Mouse (Mus musculus): ENCODE measurements at regions not wholly inside any gene's neighbourhood (a gene's known extent, or its start where the extent isn't known, plus 50 kb on each side); places are given as distances from the start of the nearest gene placed in this dataset.

DNA sequence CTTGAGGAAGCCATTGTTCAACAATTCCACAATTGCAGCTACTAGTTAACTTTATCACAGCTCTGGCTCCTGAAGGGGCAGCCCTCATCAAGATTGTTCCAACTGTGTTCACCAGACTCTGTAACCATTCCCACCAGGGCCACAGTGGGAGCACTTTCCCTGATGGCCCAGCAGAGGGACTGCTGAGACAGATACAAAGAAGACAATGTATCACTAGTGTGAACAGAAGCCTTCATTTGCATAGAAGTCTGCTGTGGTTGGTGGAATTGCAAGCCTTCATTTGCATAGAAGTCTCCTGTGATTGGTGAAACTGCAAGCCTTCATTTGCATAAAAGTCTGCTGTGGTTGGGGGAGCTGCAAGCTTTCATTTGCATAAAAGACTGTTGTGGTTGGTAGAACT, 73.0 kb upstream of the A430005L14Rik start:
- H3K27ac ChIP-seq = no peak overlapping the region
- TF ChIP-seq EP300 (IDR thresholded peaks at IDR 0.05; ENCODE audit: insufficient read depth, low read depth, low read length) = no peak
- no peak for TF ChIP-seq POLR2A (IDR thresholded peaks at IDR 0.05; ENCODE audit: insufficient read depth, low read depth, low read length)
- no peak for TF ChIP-seq CTCF (IDR thresholded peaks at IDR 0.05)
- intact Hi-C loops (cut with DNase I) = no loop called here
- no peak for DNase-seq
- no peaks in the 10 kb centered on the region for H3K36me3 ChIP-seq (ENCODE audit: control insufficient read depth, insufficient read depth, low read length)
- no peaks in the 10 kb centered on the region for H3K27me3 ChIP-seq (ENCODE audit: control insufficient read depth, insufficient read depth, low read length)
- H3K4me3 ChIP-seq = no peak overlapping the region
- no peaks in the 10 kb centered on the region for H3K79me2 ChIP-seq (replicated peaks; ENCODE audit: control insufficient read depth, insufficient read depth, low read length)
- no peak overlapping the region for H3K9ac ChIP-seq (ENCODE audit: low read depth, low read length)
- H3K4me1 ChIP-seq (ENCODE audit: control insufficient read depth, insufficient read depth, low read length) = no peaks in the 10 kb centered on the region

DNA sequence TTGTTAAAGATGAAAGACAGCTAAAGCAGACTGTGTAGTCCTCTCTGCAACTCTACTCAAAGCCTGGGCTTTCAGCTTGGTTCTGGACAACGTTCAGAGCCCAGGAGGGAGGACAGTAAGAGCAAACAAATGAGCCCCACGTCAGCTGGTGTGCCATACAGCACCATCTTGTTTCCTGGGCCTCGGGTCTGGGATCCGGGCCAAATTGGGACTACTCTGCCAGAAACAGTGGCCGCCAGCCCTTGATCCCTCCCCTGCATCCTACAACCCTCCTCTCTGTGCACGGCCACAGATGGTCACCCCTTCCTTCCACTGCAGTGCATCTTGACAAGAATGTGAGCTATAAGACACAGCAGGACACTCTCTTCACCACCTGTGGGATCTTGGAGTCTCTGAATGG, 71.2 kb upstream of the A430005L14Rik start:
- Histone ChIP-seq H3K4me3 (no peak overlapping the region), H3K79me2 (replicated peaks; ENCODE audit: control insufficient read depth, insufficient read depth, low read length) (no peaks in the 10 kb centered on the region), H3K9ac (ENCODE audit: low read depth, low read length) (no peak overlapping the region), H3K36me3 (ENCODE audit: control insufficient read depth, insufficient read depth, low read length) (no peaks in the 10 kb centered on the region), H3K27me3 (ENCODE audit: control insufficient read depth, insufficient read depth, low read length) (no peaks in the 10 kb centered on the region), H3K27ac (no peak overlapping the region), H3K4me1 (ENCODE audit: control insufficient read depth, insufficient read depth, low read length) (no peaks in the 10 kb centered on the region; the same call in 1 of the 2 replicates)
- intact Hi-C loops (cut with DNase I) = no loop called here
- TF ChIP-seq POLR2A (IDR thresholded peaks at IDR 0.05; ENCODE audit: insufficient read depth, low read depth, low read length) = no peak
- TF ChIP-seq EP300 (IDR thresholded peaks at IDR 0.05; ENCODE audit: insufficient read depth, low read depth, low read length) = no peak
- no peak for TF ChIP-seq CTCF (IDR thresholded peaks at IDR 0.05)
- 62% methylated on average over 6 of the region's 6 CpGs for WGBS
- no peak for DNase-seq

DNA sequence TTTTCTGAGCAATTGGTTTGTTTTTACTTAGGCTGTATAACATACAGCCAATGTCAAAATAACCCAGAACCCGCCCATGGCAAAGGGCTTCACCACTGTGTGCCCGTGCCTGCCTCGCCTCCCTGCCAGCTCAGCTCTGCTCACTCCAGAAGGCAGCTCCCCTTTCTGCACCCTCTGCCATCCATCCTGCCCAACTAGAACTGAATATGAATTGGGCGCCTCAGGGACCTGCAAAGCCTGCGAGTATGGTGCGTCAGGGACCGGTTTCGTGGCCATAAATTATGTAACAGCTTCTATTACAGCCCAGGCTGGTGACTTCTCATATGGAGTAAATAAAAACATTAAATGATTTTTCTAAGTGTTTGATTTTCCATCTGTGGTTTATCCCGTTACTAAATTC, 66.9 kb upstream of the A430005L14Rik start:
- TF ChIP-seq POLR2A (IDR thresholded peaks at IDR 0.05; ENCODE audit: insufficient read depth, low read depth, low read length) (no peak), CTCF (IDR thresholded peaks at IDR 0.05) (no peak), EP300 (IDR thresholded peaks at IDR 0.05; ENCODE audit: insufficient read depth, low read depth, low read length) (no peak)
- intact Hi-C loops (cut with DNase I) = no loop called here
- Histone ChIP-seq H3K4me1 (ENCODE audit: control insufficient read depth, insufficient read depth, low read length) (no peaks in the 10 kb centered on the region; the same call in 1 of the 2 replicates), H3K9ac (ENCODE audit: low read depth, low read length) (no peak overlapping the region), H3K79me2 (replicated peaks; ENCODE audit: control insufficient read depth, insufficient read depth, low read length) (no peaks in the 10 kb centered on the region), H3K36me3 (ENCODE audit: control insufficient read depth, insufficient read depth, low read length) (no peaks in the 10 kb centered on the region), H3K27me3 (ENCODE audit: control insufficient read depth, insufficient read depth, low read length) (no peaks in the 10 kb centered on the region), H3K4me3 (no peak overlapping the region), H3K27ac (no peak overlapping the region)
- no peak for DNase-seq
- WGBS = 68% methylated on average over 9 of the region's 9 CpGs

DNA sequence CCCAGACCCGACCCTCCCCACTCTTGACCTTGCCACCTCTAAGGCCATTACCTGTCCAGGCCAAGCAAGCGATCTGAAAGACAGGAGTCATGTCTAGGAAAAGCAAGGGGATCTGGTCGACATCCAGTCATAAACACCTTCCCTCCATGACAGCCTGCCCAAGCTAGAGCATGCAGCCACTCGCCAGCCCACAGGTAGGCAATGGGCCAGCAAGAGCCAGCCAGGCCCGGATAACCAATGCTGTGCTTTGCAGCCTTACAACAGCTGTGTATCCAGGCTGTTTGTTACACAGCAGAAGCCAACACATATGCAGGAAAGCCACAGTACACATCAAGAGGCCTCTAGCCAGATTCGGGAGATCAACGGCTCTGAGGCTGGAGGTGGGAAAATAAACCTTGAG, 57.3 kb upstream of the A430005L14Rik start:
- no peak for TF ChIP-seq CTCF (IDR thresholded peaks at IDR 0.05)
- no peak for TF ChIP-seq EP300 (IDR thresholded peaks at IDR 0.05; ENCODE audit: insufficient read depth, low read depth, low read length)
- TF ChIP-seq POLR2A (IDR thresholded peaks at IDR 0.05; ENCODE audit: insufficient read depth, low read depth, low read length) = no peak
- Histone ChIP-seq H3K9ac (ENCODE audit: low read depth, low read length) (no peak overlapping the region), H3K4me3 (no peak overlapping the region), H3K27me3 (ENCODE audit: control insufficient read depth, insufficient read depth, low read length) (no peaks in the 10 kb centered on the region), H3K79me2 (replicated peaks; ENCODE audit: control insufficient read depth, insufficient read depth, low read length) (no peaks in the 10 kb centered on the region), H3K4me1 (ENCODE audit: control insufficient read depth, insufficient read depth, low read length) (no peaks in the 10 kb centered on the region), H3K27ac (no peak overlapping the region), H3K36me3 (ENCODE audit: control insufficient read depth, insufficient read depth, low read length) (no peaks in the 10 kb centered on the region)
- 65% methylated on average over 7 of the region's 7 CpGs for WGBS
- intact Hi-C loops (cut with DNase I) = no loop called here
- no peak for DNase-seq

DNA sequence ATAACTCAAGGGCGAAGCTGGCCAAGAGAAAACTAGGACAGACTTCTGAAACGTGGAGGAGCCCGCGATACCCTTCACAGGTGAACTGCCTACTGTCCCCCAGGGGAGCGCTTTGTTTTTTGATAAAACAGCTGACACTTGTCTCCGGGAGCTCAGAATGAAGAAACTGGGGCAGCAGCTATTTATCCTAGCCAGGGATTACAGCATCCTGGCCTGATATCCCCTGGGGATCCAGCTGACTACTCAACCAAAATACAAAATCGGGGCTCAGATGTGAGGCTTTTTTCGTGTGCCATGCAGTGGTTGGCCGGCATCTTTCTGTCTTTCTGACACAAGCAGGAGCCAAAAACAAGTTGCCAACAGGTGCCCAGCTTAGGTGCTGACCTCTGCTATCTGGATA, 52.0 kb upstream of the A430005L14Rik start:
- Histone ChIP-seq H3K79me2 (replicated peaks; ENCODE audit: control insufficient read depth, insufficient read depth, low read length) (no peaks in the 10 kb centered on the region), H3K27ac (no peak overlapping the region), H3K4me1 (ENCODE audit: control insufficient read depth, insufficient read depth, low read length) (no peaks in the 10 kb centered on the region), H3K4me3 (no peak overlapping the region), H3K36me3 (ENCODE audit: control insufficient read depth, insufficient read depth, low read length) (no peaks in the 10 kb centered on the region), H3K9ac (ENCODE audit: low read depth, low read length) (no peak overlapping the region), H3K27me3 (ENCODE audit: control insufficient read depth, insufficient read depth, low read length) (no peaks in the 10 kb centered on the region; the same call in 1 of the 2 replicates)
- intact Hi-C loops (cut with DNase I) = no loop called here
- WGBS = 69% methylated on average over 9 of the region's 9 CpGs
- TF ChIP-seq CTCF (IDR thresholded peaks at IDR 0.05) (no peak), EP300 (IDR thresholded peaks at IDR 0.05; ENCODE audit: insufficient read depth, low read depth, low read length) (no peak), POLR2A (IDR thresholded peaks at IDR 0.05; ENCODE audit: insufficient read depth, low read depth, low read length) (no peak)
- no peak for DNase-seq

DNA sequence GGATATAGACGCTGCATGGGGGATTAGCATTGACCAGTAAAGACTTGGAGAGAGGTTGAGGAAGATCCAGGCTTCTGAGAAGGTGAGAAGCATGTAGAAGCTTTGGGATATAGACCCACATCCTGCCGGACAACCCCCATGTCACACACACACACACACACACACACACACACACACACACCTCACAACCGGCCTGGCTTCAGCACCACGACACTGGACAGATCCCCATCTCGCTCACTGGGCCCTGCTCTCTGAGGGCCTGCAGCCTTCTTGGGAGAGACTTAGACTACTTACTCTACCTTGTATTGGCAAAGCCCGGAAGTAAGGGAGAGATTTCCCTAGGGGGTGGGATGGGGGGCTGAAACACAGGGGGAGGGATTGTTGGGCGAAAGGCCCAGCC, 51.5 kb upstream of the A430005L14Rik start:
- Histone ChIP-seq H3K27ac (no peak overlapping the region), H3K27me3 (ENCODE audit: control insufficient read depth, insufficient read depth, low read length) (no peaks in the 10 kb centered on the region; the same call in 1 of the 2 replicates), H3K9ac (ENCODE audit: low read depth, low read length) (no peak overlapping the region), H3K4me1 (ENCODE audit: control insufficient read depth, insufficient read depth, low read length) (no peaks in the 10 kb centered on the region), H3K36me3 (ENCODE audit: control insufficient read depth, insufficient read depth, low read length) (no peaks in the 10 kb centered on the region), H3K4me3 (no peak overlapping the region), H3K79me2 (replicated peaks; ENCODE audit: control insufficient read depth, insufficient read depth, low read length) (no peaks in the 10 kb centered on the region)
- intact Hi-C loops (cut with DNase I) = no loop called here
- 40% methylated on average over 7 of the region's 7 CpGs for WGBS
- DNase-seq = no peak
- TF ChIP-seq POLR2A (IDR thresholded peaks at IDR 0.05; ENCODE audit: insufficient read depth, low read depth, low read length) (no peak), CTCF (IDR thresholded peaks at IDR 0.05) (no peak), EP300 (IDR thresholded peaks at IDR 0.05; ENCODE audit: insufficient read depth, low read depth, low read length) (no peak)
